Mouse (Mus musculus) c-Kit-positive CD71-positive TER-119-positive erythroid progenitor cells, embryonic 14.5 days (primary cell): ENCODE data around the gene Abl2.

Experiments used
- DNase-seq: peaks from one replicate; pipeline ENCODE4 v3.0.0-alpha.2; 2013; ENCODE audit warnings: low spot score

Abl2 gene

GRCm38 (mm10) chr1:156585512-156585911, 26.9 kb downstream of the Abl2 start:
- DNase-seq, result no peak

GRCm38 (mm10) chr1:156589811-156590305, 31.3 kb downstream of the Abl2 start:
- no peak for DNase-seq

DNA sequence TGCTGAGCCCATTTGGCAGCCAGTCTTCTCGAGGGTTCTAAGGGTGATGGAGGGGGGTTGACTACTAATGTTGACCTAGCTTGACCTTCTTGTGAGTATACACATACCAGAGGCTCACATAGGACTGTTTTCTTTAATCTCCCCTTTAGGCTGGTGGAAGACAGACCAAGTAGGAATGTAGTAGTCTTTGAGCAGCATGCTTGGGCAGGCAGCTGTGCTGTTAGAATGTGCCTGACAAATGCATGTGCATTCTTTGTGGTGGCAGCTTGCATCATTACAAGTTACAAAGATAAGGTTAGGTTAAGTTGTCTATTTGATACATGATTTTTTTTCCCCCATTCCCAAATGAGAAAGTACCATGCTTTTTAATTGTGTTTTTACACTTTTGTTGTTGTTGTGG, 31.8 kb downstream of the Abl2 start:
- DNase-seq, result no peak

DNA sequence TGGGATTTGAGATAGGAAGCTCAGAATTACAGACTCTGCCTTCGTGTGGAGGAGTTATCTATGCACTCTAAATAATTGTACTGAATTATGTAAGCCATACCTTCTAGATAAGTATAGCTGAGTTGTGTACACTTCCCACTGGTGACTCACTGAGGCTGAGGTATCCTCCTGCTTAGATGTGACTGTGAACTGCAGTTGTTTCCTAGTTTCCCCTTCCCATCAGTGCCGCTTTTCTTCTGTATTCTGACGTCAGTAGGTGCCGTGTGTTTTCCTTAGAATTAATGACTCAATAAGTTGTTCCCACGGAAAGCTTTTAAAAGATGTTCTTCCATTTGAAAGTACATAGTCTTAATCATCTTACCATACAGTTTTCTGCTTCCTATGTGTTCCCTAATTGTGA, 34.7 kb downstream of the Abl2 start:
- no peak for DNase-seq

GRCm38 (mm10) chr1:156597089-156597488, 38.5 kb downstream of the Abl2 start:
- no peak for DNase-seq

- DNase-seq, result no peak
Measured at GRCm38 (mm10) chr1:156602545-156602944, 44.0 kb downstream of the Abl2 start.

DNA sequence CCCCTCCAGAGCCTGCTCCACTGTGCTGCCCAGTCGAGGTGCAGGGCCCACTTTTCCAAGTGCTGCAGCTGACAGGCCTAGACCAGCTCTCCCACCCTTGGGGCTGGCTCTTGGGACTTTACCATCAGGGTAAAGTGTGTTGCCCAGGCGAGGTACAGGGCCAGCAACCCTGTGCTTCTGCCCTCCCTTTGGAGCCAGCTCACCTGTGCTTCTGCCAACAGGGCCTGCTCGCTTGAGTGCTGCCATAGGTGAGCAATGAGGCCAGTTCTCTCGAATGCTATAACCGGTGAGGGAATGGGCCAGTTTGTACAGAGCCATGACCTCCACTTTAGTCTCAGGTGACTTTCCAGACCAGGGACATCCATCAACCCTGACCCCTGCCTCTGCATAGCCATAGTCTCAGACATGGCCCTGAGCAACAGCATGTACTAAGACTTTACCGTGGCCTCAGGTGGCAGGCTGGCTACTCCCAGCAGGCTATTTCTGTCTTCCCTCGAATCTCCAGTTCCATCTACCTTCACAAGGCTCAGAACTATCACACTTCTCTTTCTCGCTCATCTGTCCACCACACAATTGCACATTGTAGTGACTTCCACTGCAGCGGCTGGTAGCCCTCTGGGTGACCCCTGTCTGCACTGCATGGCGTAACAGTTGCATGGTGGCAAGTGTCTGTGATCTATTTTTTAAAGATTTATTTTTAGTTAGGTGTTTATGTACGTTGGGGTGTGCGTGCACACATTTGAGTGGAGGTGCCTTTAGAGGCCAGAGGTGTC, 46.7 kb downstream of the Abl2 start:
- DNase-seq, result no peak

DNA sequence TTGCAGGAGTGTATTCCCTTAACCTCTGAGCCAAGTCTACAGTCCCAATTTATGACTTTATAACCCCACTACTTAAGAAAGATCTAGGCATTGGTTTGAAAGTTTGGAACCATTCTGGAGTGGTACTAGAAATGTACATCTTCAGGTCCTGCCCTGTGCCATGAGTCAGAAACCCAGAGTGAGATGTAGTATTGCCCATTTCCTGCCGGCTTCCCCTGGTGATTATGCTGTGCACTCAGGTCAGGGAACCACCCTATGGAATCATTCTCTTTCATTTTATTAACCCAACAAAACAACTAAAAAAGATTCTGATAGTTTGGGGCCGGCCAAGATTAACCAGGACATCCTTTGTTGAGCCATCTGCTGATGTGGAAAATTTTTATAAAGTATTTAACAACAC, 47.4 kb downstream of the Abl2 start:
- no peak for DNase-seq

DNA sequence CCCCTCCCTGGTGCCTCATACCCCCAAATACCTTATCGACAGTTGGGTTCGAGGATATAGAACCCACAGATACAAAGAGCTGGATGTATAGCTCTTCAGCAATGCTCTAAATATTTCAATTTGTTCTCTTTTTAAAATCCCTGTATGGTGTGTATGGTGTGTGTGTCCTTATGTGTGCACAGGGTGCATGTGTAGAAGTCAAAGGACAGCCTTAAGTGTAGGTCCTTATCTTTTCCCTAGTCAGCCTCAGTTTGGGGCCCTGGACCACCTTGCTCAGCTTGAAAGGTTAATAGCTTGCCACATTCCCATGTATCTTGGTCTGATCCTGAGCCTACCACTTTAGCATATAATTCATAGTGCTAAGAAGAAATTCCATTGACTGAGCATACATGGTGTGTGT, 49.9 kb downstream of the Abl2 start:
- no peak for DNase-seq

DNA sequence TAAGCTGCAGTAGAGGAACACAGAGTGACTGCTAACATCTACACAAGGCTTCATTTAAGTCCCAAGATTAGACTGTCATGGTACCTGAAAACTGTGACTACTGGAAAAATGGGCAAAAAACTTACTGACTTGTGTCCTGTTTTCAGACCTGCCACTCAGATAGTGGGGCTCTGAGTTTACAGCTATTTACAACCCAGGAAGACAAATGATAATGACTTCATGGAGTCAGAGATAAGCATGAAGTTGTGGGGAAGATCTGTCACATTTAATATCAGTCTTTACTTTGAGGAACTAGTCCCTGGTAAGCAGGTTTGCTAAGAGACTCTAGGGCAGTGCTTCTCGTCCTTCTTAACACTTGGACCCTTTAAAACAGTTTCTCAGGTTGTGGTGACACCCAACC, 51.7 kb downstream of the Abl2 start:
- DNase-seq, result no peak

GRCm38 (mm10) chr1:156613855-156614530, 55.4 kb downstream of the Abl2 start:
- DNase-seq, result no peak

GRCm38 (mm10) chr1:156614710-156615109, 56.1 kb downstream of the Abl2 start:
- DNase-seq, result no peak

GRCm38 (mm10) chr1:156615381-156616133, 57.0 kb downstream of the Abl2 start:
- peak; percentile 76 for DNase-seq

DNA sequence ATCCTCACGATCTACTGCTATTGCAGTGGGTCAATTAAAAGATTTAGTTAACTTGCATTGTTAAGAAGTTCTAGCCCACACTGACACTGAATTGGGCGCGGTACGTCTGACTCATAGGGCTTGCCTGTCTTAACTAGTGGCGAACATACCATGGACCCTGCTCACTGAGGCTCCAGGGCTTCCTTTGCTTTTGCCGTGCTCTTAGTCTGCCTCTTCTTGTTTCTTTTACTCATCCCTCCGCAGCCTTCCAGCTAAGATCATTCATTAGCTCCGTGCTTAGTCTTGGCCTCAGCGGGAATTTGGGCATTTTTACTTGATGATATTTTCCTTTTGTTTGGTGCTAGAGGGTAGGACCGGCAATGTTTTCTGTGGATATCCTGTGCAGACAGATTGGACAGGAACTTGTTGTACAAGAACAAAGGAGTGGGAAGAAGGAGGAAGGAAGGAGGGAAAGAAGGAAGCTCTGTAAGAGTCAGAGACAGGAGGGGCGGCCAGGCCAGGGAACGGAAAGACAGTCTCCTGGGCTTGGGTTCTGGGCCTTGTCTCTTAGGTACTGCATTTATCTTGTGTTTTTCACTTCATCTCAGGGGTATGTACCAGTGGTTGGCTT, 58.5 kb downstream of the Abl2 start:
- peak; percentile 60 for DNase-seq

- no peak for DNase-seq
Measured at GRCm38 (mm10) chr1:156617811-156618210, 59.2 kb downstream of the Abl2 start.

GRCm38 (mm10) chr1:156620292-156620909, 61.8 kb downstream of the Abl2 start:
- no peak for DNase-seq

DNA sequence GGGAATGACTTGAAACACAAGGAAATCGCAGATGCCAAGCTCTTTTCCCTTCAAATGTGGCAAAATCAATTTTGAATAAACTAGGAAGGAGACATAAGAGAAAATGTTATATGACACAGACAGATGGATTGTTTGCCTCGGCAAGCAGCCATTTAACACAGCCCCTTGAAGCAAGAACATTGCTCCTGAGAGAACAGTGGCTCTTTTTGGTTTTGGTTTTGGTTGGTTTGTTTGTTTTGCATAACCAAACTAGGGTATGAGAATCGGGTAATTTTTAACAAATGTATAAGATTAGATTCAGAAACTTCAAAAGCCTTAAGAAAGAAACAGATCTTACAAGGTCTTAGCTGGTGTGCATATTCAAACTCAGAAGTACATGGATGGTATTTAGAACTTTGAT, 62.4 kb downstream of the Abl2 start:
- DNase-seq, result no peak

- DNase-seq, result no peak
Measured at GRCm38 (mm10) chr1:156624231-156624630, 65.6 kb downstream of the Abl2 start.

DNA sequence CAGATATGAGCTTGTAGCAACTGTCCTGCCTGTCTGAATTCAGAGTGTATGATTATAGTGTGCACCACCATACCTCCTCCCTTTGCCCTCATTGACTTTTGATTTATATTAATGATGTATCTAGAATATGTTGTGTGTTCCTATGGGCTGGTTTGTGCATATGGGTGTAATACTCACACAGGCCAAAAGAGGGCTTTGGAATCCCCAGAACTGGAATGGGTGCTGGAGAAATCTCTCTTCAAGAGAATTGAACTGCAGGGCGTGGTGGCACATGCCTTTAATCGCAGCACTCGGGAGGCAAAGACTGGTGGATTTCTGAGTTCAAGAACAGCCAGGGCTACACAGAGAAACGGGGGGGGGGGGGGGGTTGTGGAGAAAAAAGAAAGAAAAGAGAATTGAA, 68.1 kb downstream of the Abl2 start:
- DNase-seq, result no peak

DNA sequence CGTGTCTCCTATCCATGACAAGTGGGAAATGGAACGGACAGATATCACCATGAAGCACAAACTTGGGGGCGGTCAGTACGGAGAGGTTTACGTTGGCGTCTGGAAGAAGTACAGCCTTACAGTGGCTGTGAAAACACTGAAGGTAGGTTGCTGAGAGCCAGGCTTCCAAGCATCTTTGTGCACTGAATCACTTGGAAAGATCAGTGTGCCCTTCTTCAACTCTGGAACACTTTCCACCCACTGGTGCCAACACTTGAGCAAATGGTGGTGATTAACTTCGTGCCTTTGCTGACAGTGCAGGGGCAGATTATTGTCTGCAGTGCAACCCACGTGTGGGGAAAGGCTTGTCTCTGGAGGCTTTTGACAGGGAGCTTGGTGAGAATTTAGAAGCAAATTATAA, 71.4 kb downstream of the Abl2 start:
- no peak for DNase-seq

DNA sequence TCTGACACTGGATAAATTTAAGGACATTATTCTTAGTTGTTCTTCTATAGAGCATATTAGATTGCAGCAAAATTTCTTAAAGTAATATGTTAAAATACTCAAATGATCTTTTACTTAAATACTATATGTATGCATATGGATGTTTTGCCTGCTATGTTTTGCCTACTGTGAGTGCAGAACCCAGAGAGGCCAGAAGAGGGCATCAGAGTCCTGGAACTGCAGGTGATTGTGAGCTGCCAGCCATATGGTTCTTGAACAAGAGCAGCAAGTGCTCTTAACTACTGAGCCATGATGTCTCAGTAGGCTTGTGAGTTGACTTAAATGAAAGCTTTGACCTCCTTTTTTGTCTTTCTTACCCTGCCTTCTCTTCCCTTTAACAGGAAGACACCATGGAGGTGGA, 72.4 kb downstream of the Abl2 start:
- no peak for DNase-seq

- no peak for DNase-seq
Measured at GRCm38 (mm10) chr1:156633095-156633494, 74.5 kb downstream of the Abl2 start.
